Mouse (Mus musculus): ENCODE data around the gene Map4k1.
"Not testable (repeated sequence)": the region's sequence is repeated elsewhere in the genome, so short reads cannot be mapped to it uniquely, and the experiment has no call there.

Map4k1 gene

DNA sequence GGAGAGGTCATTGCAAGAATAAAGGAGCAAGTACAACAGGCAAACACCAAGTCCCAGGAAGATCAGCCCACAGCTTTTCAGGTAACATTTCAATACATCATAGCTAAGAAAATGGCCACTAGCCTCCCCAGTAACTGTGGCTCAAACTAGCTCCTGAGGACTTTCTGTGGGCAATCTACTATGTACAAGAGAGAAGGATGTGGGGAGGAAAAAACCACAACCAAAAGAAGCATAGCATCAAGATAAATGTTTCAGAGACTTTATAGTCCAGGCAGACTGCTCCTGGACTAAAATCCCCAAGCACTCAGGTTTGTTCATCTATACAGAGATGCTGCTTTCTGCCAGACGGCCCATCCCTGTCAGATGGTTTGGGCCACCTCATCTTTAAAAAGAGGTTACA lies 25.6 kb upstream of the Map4k1 start:
- DNase-seq = no peak

DNA sequence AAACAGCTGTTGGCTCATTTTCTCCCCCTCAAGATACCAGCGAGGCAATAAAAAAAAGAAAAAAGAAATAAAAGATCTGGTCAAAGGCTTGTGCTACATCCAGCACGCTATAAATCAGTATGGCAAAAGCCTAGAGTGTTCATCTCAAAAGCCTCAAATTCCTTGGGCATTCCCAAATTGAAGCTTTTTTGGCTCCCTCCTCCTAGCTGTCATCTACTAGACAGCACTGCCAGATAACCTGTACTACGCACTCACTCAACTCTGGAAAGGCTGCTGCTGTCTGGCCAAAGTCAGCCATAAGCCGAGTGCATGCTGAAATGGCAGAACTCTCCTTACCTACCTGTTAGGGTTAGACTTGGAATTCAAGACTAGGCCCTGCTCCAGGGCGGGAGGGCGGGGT lies 24.6 kb upstream of the Map4k1 start:
- DNase-seq = no peak

GRCm38 (mm10) chr7:28957997-28958725 lies 23.7 kb upstream of the Map4k1 start:
- no peak for DNase-seq

GRCm38 (mm10) chr7:28958770-28959169 lies 23.1 kb upstream of the Map4k1 start:
- no peak for DNase-seq

DNA sequence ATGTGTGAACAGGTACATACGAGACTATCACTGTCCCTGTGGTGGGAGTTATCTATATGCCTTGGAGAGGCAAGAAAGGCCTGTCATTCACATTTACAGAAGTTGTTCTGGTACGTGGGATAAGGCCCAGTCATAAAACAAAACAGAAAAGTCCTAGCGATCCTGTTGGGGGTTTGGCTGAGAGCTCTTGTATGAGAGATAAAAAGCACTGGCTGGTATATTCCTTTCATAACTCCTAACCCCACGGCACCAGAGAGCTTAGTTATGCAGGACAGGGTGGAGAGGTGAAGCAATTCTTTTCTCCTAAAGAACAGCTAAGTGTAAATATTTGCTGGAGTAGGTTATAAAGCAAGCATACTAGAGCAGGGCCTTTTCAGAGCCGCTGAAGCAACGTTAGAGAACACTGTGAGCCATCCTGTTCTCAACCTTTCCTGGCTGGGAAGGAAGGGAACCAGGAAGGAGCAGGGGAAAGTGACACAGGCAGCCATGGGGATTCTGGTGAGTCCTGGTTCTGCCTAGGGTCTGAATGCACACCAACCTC lies 22.3 kb upstream of the Map4k1 start:
- DNase-seq = no peak

GRCm38 (mm10) chr7:28960354-28961046 lies 21.4 kb upstream of the Map4k1 start:
- DNase-seq = no peak

DNA sequence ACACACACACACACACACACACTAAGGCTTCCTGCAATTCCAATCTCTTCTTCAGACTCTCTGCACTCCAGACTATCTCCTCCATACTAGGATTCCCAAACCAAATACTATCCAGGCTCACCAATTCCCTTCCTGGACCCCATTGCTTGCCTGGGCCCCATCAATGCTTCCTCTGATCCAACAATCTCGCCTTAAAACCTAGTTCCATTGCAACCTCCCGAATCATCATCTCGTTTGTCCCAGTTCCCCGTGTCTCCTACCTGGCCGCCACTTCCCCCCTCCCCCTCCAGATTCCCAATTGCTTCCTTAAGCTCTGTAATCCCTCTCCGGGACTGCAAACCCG lies 20.3 kb upstream of the Map4k1 start:
- no peak for DNase-seq

- peak; percentile 98 to 99 for DNase-seq
Measured at GRCm38 (mm10) chr7:28961927-28962670, 19.8 kb upstream of the Map4k1 start, which contains the start of gene Actn4. Gene Actn4, minus strand, starts transcription at chr7:28962340.

DNA sequence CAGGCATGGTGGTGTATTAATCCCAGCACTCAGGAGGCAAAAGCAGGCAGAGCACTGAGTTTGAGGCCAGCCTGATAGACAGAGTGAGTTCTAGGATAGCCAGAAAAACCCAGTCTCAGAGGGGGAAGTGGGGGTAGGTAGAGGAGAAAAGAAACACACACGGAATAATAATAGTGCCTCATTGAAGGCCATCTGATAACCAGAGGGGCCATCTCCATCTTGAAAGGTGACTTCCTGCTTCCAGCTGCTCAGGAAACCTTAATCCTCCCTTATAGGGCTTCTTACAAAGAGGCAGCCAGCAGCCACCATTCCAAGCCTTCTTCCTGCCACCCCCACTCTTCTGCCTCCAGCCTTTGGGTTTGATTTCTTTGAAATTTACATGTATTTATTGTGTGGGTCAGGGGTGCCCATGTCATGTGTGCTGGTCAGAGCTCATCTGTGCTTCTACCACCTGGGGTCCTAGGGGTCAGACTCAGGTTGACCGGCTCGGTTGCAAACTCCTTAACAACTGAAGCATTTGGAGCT lies 18.4 kb upstream of the Map4k1 start:
- no peak for DNase-seq

- DNase-seq = no peak
Measured at GRCm38 (mm10) chr7:28965346-28965840, 16.5 kb upstream of the Map4k1 start.

DNA sequence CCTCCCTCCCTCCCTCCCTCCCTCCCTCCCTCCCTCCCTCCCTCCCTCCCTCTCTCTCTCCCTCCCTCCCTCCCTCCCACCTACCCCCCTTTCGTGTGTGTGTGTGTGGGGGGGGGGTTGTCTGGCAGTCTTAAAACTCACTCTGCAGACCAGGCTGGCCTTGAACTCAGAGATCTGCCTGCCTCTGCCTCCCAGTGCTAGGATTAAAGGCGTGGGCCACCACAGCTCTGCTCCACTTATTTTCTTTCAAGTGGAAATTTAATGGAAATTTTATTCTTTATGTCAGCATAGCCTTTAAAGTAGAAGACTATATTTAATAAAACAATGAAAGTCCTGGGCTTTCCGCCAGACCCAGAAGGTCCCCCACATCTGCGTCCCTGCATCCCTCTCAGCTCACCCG lies 15.7 kb upstream of the Map4k1 start:
- no peak for DNase-seq

DNA sequence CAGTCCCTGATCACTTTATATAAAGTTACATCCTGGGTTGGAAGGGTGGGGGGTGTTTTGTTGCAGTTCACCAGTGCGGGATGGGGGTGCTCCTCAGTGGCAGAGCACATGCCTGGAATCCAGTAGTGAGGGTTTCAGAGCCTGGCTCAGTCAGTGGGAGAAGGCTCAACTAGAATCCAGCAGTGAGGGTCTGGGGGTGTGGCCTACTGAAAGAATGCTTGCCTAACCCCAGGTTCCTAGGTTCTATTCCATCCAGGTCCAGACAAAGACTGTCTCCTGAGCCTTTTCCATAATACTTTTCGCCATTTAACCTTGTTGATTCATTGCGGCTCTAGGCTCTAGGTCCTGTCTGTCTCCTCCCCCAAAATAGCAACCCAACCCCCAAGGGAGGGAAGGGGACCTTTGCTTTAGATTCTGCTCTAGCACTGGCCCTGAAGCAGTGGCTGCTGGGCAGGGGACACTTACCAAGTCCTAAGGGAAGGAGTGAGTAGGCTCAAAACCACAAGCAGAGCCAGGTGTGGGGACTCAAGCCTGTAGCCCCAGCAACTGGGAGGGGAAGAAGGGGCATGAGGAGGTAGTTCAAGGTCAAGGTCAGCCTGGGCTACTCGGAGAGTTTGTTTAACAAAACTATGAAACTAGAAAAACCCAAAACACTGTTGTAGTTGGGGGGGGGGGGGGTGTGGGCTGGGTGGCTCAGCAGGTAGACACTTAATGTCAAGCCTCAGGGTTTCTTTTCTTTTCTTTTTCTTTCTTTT lies 14.9 kb upstream of the Map4k1 start:
- no peak for DNase-seq

DNA sequence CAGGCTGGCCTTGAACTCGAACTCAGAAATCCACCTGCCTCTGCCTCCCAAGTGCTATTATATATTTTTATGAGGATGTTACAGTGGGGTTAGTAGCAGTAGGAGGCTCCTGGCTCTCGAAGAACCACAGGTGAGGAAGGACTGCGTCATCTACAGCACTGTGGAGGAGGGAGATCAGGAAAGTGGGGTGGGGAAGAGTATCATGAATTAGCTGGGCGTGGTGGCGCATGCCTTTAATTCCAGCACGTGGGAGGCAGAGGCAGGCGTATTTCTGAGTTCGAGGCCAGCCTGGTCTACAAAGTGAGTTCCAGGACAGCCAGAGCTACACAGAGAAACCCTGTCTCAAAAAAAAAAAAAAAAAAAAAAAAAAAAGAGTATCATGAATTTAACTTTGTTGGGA lies 13.7 kb upstream of the Map4k1 start:
- not testable (repeated sequence) for DNase-seq

DNA sequence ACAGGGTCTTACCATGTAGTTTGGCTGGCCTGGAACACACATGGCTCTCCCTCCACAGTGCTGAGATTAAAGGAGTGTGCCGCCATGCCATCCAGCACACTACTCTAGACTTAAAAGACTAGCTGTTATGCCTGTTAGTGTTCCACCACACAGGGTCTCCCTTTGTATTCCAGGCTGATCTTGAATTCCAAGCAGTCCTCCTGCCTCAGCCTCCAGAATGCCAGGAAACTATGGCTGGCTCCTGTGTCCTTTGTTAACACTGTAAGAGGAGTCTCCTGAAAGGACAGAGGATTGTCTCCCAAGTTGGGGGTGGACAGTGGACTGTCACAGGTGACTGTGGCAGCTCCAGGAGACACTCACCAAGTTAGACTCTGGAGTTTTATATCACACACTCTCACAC lies 12.6 kb upstream of the Map4k1 start:
- no peak for DNase-seq

GRCm38 (mm10) chr7:28969672-28970394 lies 12.0 kb upstream of the Map4k1 start:
- no peak for DNase-seq

GRCm38 (mm10) chr7:28971029-28971428 lies 10.8 kb upstream of the Map4k1 start:
- no peak for DNase-seq

DNA sequence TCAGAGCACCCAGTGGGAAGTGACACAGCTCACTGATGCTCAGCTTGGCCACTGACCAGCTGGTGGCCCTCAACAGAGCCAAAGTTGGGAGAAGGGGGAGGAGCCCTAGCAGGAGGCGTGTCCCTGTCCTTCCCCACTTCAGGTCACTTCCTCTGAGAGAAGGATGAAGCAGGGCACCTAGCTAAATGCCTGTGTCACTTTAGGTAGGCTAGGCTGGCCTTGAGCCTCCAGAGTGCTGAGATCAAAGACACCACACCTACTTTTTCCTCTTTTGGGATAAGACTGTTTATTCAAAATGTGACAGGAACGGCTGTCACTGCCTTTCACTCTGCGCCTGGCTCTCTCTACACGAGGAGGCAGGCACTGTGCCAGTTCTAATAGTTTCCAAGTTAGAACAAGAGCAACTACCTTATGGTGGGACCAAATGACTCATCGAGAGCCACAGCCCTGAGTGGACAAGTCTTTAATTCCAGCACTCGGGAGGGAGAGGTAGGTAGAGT lies 10.0 kb upstream of the Map4k1 start:
- DNase-seq = no peak

- DNase-seq = peak; percentile 81 to 84
Measured at GRCm38 (mm10) chr7:28972542-28972985, 9.3 kb upstream of the Map4k1 start.

DNA sequence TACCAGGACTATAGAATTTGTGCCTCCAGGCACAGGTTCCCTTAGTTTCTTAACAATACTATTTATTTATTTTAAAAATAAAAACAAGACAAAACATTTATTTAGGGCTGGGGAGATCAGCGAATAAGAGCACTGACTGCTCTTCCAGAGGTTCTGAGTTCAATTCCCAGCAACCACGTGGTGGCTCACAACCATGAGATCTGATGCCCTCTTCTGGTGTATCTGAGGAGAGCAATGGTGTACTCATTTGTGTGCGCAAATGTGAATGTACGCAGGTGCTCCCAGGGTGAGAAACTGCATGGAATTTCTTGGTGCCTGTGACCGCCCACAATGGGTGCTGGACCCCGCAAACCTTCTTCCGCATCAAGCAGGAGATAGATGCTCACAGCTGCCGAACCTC lies 8.8 kb upstream of the Map4k1 start:
- DNase-seq = no peak

GRCm38 (mm10) chr7:28977556-28977955 lies 4.3 kb upstream of the Map4k1 start:
- DNase-seq = no peak

DNA sequence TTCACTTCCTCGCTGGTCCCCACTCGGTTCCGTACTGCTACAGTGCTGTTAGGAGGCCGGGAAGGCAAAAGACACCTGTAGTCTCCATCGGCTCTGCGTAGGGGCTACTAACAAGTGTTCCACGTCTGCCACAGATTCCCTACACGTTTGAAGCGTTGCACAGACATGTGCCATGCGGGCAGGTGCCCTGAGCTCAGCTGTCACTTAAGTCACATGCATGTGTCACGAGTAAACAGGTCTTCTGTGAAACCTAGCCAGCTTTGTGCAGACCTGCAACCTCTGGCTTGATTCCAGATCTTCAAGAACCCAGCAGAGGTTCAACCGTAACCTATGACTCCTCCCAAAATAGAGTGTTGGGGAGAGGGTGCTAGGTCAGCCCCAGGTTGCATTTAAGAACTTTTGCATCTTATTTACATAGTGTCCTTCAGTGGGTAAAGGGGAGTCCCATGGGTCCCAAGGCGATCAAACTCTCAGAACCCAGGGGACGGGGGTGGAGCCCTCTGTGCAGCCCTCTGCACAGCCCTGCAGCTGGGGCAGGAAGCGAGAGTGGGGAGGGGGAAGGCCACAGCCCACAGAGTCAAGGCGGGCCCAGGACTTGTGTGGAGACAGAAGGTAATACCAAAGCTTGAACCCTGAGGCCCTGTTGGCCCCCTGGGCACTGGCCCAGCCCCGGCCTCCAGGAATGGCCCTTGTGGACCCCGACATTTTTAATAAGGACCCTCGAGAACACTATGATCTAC lies 594 bp downstream of the Map4k1 start:
- no peak for DNase-seq
